Mouse (Mus musculus) megakaryocyte, embryonic 14.5 days (primary cell): ENCODE data around the gene Phf21a.

Experiments
- FLI1 ChIP-seq: IDR thresholded peaks from 2 replicates; pipeline ENCODE4 v1.6.1; 2012; ENCODE audit warnings: low read length, inconsistent platforms, mixed read lengths
- GATA1 ChIP-seq: IDR thresholded peaks from 3 replicates; pipeline ENCODE4 v1.6.1; 2012; ENCODE audit warnings: mixed read lengths, low read length, inconsistent platforms, borderline replicate concordance

- TF ChIP-seq GATA1, result no peak
- no peak for TF ChIP-seq FLI1
Measured at GRCm38 (mm10) chr2:92185062-92185765, 92.3 kb downstream of the Phf21a start.
